Mouse (Mus musculus) ovary, adult 18-20 months (tissue): ENCODE measurements around the gene Als2.

Experiments used
- DNase-seq: peaks from one replicate; pipeline ENCODE4 v3.0.0; 2022; ENCODE audit warnings: low spot score, mixed read lengths

The Als2 gene

GRCm38 (mm10) chr1:59166232-59166905 is 70.7 kb downstream of the Als2 start:
- no peak for DNase-seq

- no peak for DNase-seq
These were observed 73.1 kb downstream of the Als2 start for GRCm38 (mm10) chr1:59163918-59164317.

- DNase-seq: no peak
These were observed 74.0 kb downstream of the Als2 start, which contains the start of gene Mpp4 for GRCm38 (mm10) chr1:59163030-59163461. TSS of gene Mpp4 (minus strand) at chr1:59163389.

GRCm38 (mm10) chr1:59162309-59163024 is 74.6 kb downstream of the Als2 start:
- no peak for DNase-seq

- no peak for DNase-seq
These were observed 75.6 kb downstream of the Als2 start for GRCm38 (mm10) chr1:59161396-59161795.

GRCm38 (mm10) chr1:59160871-59161270 is 76.2 kb downstream of the Als2 start:
- no peak for DNase-seq

- no peak for DNase-seq
These were observed 77.9 kb downstream of the Als2 start for GRCm38 (mm10) chr1:59159136-59159535.

GRCm38 (mm10) chr1:59158498-59158897 is 78.5 kb downstream of the Als2 start:
- no peak for DNase-seq

GRCm38 (mm10) chr1:59157846-59158245 is 79.2 kb downstream of the Als2 start:
- no peak for DNase-seq

GRCm38 (mm10) chr1:59152346-59152745 is 84.7 kb downstream of the Als2 start:
- DNase-seq: no peak

GRCm38 (mm10) chr1:59150542-59150941 is 86.5 kb downstream of the Als2 start:
- no peak for DNase-seq

- DNase-seq: no peak
These were observed 92.5 kb downstream of the Als2 start for GRCm38 (mm10) chr1:59144543-59144942.

GRCm38 (mm10) chr1:59142809-59143208 is 94.2 kb downstream of the Als2 start:
- DNase-seq: no peak

- DNase-seq: no peak
These were observed 102.6 kb downstream of the Als2 start for GRCm38 (mm10) chr1:59134419-59134818.

GRCm38 (mm10) chr1:59128879-59129278 is 108.2 kb downstream of the Als2 start:
- DNase-seq: no peak

GRCm38 (mm10) chr1:59125558-59125957 is 111.5 kb downstream of the Als2 start:
- no peak for DNase-seq

- peak; percentile 90 for DNase-seq
These were observed 117.1 kb downstream of the Als2 start, which contains the start of gene Tmem237 for GRCm38 (mm10) chr1:59119720-59120457. TSS of gene Tmem237 (minus strand) at chr1:59120408.
